Mouse (Mus musculus): ENCODE data around the gene B230118H07Rik.

GRCm38 (mm10) chr2:101652921-101653597, 3.7 kb upstream of the B230118H07Rik start:
- TF ChIP-seq POLR2A (IDR thresholded peaks at IDR 0.05; ENCODE audit: insufficient read depth, low read depth, low read length) (no peak), CTCF (IDR thresholded peaks at IDR 0.05; ENCODE audit: insufficient read depth, low read depth, low read length) (no peak)
